Mouse (Mus musculus) urinary bladder, postnatal 0 days (tissue): ENCODE measurements around the gene Pramel5. TPM values are rescaled to one million over a fixed set of nuclear protein-coding genes. Genes with fewer than 3 reads are reported as not detected.

Source experiments
- polyA plus RNA-seq: library from polyadenylated mRNA; unstranded; fragments of >200 nt; fragmentation: Nextera tagmentation; extraction: Ambion mirVana; gene quantifications from 2 replicates; pipeline ENCODE4 v1.2.1, GENCODE M21; 2015

Gene Pramel5
- not detected in 2 replicates for polyA plus RNA-seq

GRCm38 (mm10) chr4:144280388-144280787, at the start of gene Pramel5:
Gene Pramel5, minus strand, starts transcription at chr4:144280488.

GRCm38 (mm10) chr4:144329949-144330348, 49.7 kb upstream of the Pramel5 start, which contains the start of gene Gm13128:
Gene Gm13128, plus strand, starts transcription at chr4:144330249.

Other genes starting within 250 kb of the Pramel5 start
- not detected in 2 replicates for gene Pramel4, start 221.4 kb downstream of the Pramel5 start, polyA plus RNA-seq
- gene Gm13102, start 174.0 kb downstream of the Pramel5 start, polyA plus RNA-seq = not detected in 2 replicates
- not detected in 2 replicates for gene Oog3, start 117.8 kb downstream of the Pramel5 start, polyA plus RNA-seq
- gene Oog2, start 89.8 kb downstream of the Pramel5 start, polyA plus RNA-seq = not detected in 2 replicates
- not detected in 2 replicates for gene C87977, start 67.2 kb downstream of the Pramel5 start, polyA plus RNA-seq
- gene Gm13128, start 49.8 kb upstream of the Pramel5 start, polyA plus RNA-seq = not detected in 2 replicates
- not detected in 2 replicates for gene Gm13119, start 77.5 kb upstream of the Pramel5 start, polyA plus RNA-seq
- not detected in 2 replicates for gene Pramef20, start 97.4 kb upstream of the Pramel5 start, polyA plus RNA-seq
- gene Pramef12, start 128.0 kb upstream of the Pramel5 start, polyA plus RNA-seq = 0.12 TPM in 1 of 2 replicates, not detected in the other
- not detected in 2 replicates for gene 1700012P22Rik, start 158.3 kb upstream of the Pramel5 start, polyA plus RNA-seq
- gene Gm9944, start 172.8 kb upstream of the Pramel5 start, polyA plus RNA-seq = not detected in 2 replicates
- gene Aadacl3, start 183.3 kb upstream of the Pramel5 start, polyA plus RNA-seq = not detected in 2 replicates
- gene 9430007A20Rik, start 239.3 kb upstream of the Pramel5 start, polyA plus RNA-seq = not detected in 2 replicates